Mouse (Mus musculus): Measurements from ENCODE around the gene Gpr156. TPM values are rescaled to one million over a fixed set of nuclear protein-coding genes. Genes with fewer than 3 reads are reported as not detected.
"Not testable (repeated sequence)": the region's sequence is repeated elsewhere in the genome, so short reads cannot be mapped to it uniquely, and the experiment has no call there.

Gpr156 gene
- polyA plus RNA-seq, 1 experiment from 2014 or later = 4.5 TPM

DNA sequence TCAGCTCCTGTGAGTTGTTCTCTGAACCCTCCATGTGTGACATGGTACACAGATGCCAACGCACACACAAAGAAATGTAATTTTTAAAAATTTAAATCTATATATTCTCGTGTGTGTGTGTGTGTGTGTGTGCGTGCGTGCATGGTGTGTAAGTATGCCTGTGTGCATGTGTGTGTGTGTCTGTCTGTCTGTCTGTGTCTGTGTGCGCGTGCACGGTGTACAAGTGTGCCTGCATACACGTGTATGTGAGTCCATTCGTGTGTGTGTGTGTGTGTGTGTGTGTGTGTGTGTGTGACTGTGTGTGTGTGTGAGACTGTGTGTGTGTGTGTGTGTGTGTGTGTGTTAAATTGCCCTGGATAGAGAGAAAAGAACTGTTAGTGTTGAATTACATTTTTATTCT lies 56.9 kb downstream of the Gpr156 start:
- H3K27me3 ChIP-seq (ENCODE audit: insufficient read depth, poor library complexity, severe bottlenecking); H3K36me3 ChIP-seq; H3K4me3 ChIP-seq; H3K9me3 ChIP-seq; DNase-seq (ENCODE audit: low spot score); H3K27ac ChIP-seq: not testable (repeated sequence)
- WGBS = 94% methylated on average over 9 of the region's 9 CpGs
- peaks cover 20% of the 10 kb centered on the region; the same call in 1 of the 2 replicates for H3K4me1 ChIP-seq (replicated peaks)

- WGBS = 75% methylated on average over 11 of the region's 11 CpGs
- Histone ChIP-seq H3K9me3 (no peaks in the 10 kb centered on the region), H3K27ac (0 out of 2 replicates have a peak overlapping the region, but pooled peaks have one; percentile 16), H3K4me1 (replicated peaks) (peaks cover 20% of the 10 kb centered on the region; the same call in 1 of the 2 replicates), H3K4me3 (no peak overlapping the region), H3K27me3 (ENCODE audit: insufficient read depth, poor library complexity, severe bottlenecking) (no peaks in the 10 kb centered on the region), H3K36me3 (no peaks in the 10 kb centered on the region)
- no peak for DNase-seq (ENCODE audit: low spot score)
Measured at GRCm38 (mm10) chr16:37973855-37974519, 57.7 kb downstream of the Gpr156 start.

GRCm38 (mm10) chr16:37974520-37975340 lies 58.4 kb downstream of the Gpr156 start:
- H3K27ac ChIP-seq = peak overlapping the region; percentile 16; the same call in 1 of the 2 replicates
- WGBS = 72% methylated on average over 13 of the region's 13 CpGs
- no peak for DNase-seq (ENCODE audit: low spot score)

GRCm38 (mm10) chr16:37981907-37982306 lies 65.6 kb downstream of the Gpr156 start:
- Histone ChIP-seq H3K27me3 (ENCODE audit: insufficient read depth, poor library complexity, severe bottlenecking) (no peaks in the 10 kb centered on the region), H3K4me3 (no peak overlapping the region), H3K27ac (no peak overlapping the region), H3K4me1 (replicated peaks) (no peaks in the 10 kb centered on the region), H3K36me3 (no peaks in the 10 kb centered on the region), H3K9me3 (no peaks in the 10 kb centered on the region)
- DNase-seq (ENCODE audit: low spot score) = no peak
- 73% methylated on average over 1 of the region's 1 CpGs for WGBS

More at GRCm38 (mm10) chr16:37974520-37975340, 58.4 kb downstream of the Gpr156 start:
- peaks cover 20% of the 10 kb centered on the region; the same call in 1 of the 2 replicates for H3K4me1 ChIP-seq (replicated peaks)
- H3K36me3 ChIP-seq = no peaks in the 10 kb centered on the region
- H3K27me3 ChIP-seq (ENCODE audit: insufficient read depth, poor library complexity, severe bottlenecking) = no peaks in the 10 kb centered on the region
- no peaks in the 10 kb centered on the region for H3K9me3 ChIP-seq
- no peak overlapping the region for H3K4me3 ChIP-seq

GRCm38 (mm10) chr16:37988211-37988865 lies 72.0 kb downstream of the Gpr156 start:
- Histone ChIP-seq H3K9me3 (no peaks in the 10 kb centered on the region), H3K27me3 (ENCODE audit: insufficient read depth, poor library complexity, severe bottlenecking) (no peaks in the 10 kb centered on the region), H3K27ac (no peak overlapping the region), H3K36me3 (no peaks in the 10 kb centered on the region), H3K4me1 (replicated peaks) (peaks cover 48% of the 10 kb centered on the region), H3K4me3 (no peak overlapping the region)
- no peak for DNase-seq (ENCODE audit: low spot score)
- 66% methylated on average over 11 of the region's 11 CpGs for WGBS

DNA sequence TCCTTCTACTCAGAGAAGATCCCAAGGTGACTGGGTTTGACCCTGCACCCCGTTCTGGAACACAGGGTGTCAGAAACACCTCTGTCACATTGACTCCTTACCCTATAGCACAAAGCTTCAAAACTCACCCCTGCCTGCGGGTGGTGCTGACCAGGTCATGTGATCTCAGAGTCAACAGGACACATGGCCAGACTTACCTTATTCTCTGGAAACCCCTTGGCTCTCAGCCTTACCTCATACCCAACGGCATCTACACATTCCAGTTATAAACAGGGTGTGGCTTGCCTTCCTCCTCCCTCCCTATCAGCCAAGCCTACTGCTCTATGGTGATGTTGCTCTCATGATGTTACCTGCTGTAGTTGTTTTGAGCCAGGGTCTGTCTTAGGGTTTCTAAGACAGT lies 73.5 kb downstream of the Gpr156 start:
- Histone ChIP-seq H3K4me1 (replicated peaks) (peaks cover 58% of the 10 kb centered on the region), H3K4me3 (no peak overlapping the region), H3K27ac (peak overlapping the region; percentile 87), H3K36me3 (no peaks in the 10 kb centered on the region), H3K27me3 (ENCODE audit: insufficient read depth, poor library complexity, severe bottlenecking) (no peaks in the 10 kb centered on the region), H3K9me3 (no peaks in the 10 kb centered on the region)
- WGBS = 81% methylated on average over 3 of the region's 3 CpGs
- no peak for DNase-seq (ENCODE audit: low spot score)

- Histone ChIP-seq H3K4me3 (no peak overlapping the region), H3K27ac (peak overlapping the region; percentile 87), H3K9me3 (no peaks in the 10 kb centered on the region), H3K27me3 (ENCODE audit: insufficient read depth, poor library complexity, severe bottlenecking) (no peaks in the 10 kb centered on the region), H3K36me3 (no peaks in the 10 kb centered on the region), H3K4me1 (replicated peaks) (peaks cover 61% of the 10 kb centered on the region)
- DNase-seq (ENCODE audit: low spot score) = peak; percentile 70
- 40% methylated on average over 10 of the region's 10 CpGs for WGBS
Measured at GRCm38 (mm10) chr16:37990553-37991344, 74.5 kb downstream of the Gpr156 start.

DNA sequence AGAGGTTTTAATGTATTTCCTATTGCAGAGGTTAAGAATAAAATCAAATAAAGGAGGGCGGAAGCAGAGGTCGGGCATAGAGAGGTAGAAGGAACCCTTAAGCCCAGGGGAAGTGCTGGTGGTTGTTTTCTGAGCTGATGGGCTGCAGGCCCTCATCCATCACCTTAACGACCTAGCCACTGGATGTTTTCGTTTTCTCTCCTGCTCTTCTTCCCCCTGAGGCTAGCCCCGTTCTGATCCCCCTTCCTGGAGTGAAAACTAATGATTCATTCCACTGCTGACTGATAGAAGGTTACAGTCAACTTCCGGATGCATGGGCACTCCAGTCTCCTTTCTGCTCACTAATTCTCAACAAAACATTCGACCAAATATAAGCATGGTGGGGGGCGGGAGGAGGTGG lies 76.5 kb downstream of the Gpr156 start:
- H3K4me3 ChIP-seq = no peak overlapping the region
- no peaks in the 10 kb centered on the region for H3K36me3 ChIP-seq
- H3K4me1 ChIP-seq (replicated peaks) = peaks cover 61% of the 10 kb centered on the region
- peak overlapping the region; percentile 69 for H3K27ac ChIP-seq
- no peaks in the 10 kb centered on the region for H3K27me3 ChIP-seq (ENCODE audit: insufficient read depth, poor library complexity, severe bottlenecking)
- 46% methylated on average over 8 of the region's 8 CpGs for WGBS
- no peak for DNase-seq (ENCODE audit: low spot score)
- H3K9me3 ChIP-seq = no peaks in the 10 kb centered on the region

GRCm38 (mm10) chr16:37994647-37995046 lies 78.4 kb downstream of the Gpr156 start:
- Histone ChIP-seq H3K9me3 (no peaks in the 10 kb centered on the region), H3K27me3 (ENCODE audit: insufficient read depth, poor library complexity, severe bottlenecking) (no peaks in the 10 kb centered on the region), H3K4me3 (no peak overlapping the region), H3K36me3 (no peaks in the 10 kb centered on the region), H3K27ac (peak overlapping the region; percentile 75), H3K4me1 (replicated peaks) (peaks cover 49% of the 10 kb centered on the region)
- WGBS = 15% methylated on average over 12 of the region's 12 CpGs
- peak; percentile 61 for DNase-seq (ENCODE audit: low spot score)

DNA sequence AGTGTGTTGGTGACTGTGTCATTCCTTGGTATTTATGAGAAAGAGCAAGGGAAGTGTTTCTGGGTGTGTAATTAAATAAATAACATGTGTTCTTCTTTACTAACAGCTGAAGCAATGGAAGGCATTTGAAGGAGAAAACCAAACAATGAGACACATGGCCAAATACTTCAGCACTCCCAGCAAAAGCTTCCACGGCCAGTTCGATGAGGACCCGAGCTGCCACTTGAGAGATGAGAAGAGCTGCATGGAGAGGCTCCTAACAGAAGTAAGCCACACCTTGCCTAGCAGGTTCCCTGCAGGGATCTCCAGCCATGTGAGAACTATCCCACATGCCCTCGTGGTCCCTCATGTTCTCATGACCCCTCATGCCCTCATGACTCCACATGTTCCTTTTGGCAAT lies 81.5 kb downstream of the Gpr156 start:
- WGBS = 77% methylated on average over 4 of the region's 4 CpGs
- Histone ChIP-seq H3K9me3 (no peaks in the 10 kb centered on the region), H3K36me3 (no peaks in the 10 kb centered on the region), H3K27me3 (ENCODE audit: insufficient read depth, poor library complexity, severe bottlenecking) (no peaks in the 10 kb centered on the region), H3K4me1 (replicated peaks) (peaks cover 37% of the 10 kb centered on the region), H3K27ac (no peak overlapping the region), H3K4me3 (no peak overlapping the region)
- no peak for DNase-seq (ENCODE audit: low spot score)

- Histone ChIP-seq H3K27ac (peak overlapping the region; percentile 84), H3K27me3 (ENCODE audit: insufficient read depth, poor library complexity, severe bottlenecking) (no peaks in the 10 kb centered on the region), H3K9me3 (no peaks in the 10 kb centered on the region), H3K36me3 (0 out of 2 replicates have a peak, but pooled peaks cover 2% of the 10 kb centered on the region), H3K4me1 (replicated peaks) (peaks cover 21% of the 10 kb centered on the region), H3K4me3 (no peak overlapping the region)
- no peak for DNase-seq (ENCODE audit: low spot score)
- 84% methylated on average over 1 of the region's 1 CpGs for WGBS
Measured at GRCm38 (mm10) chr16:37999762-38000161, 83.5 kb downstream of the Gpr156 start.

DNA sequence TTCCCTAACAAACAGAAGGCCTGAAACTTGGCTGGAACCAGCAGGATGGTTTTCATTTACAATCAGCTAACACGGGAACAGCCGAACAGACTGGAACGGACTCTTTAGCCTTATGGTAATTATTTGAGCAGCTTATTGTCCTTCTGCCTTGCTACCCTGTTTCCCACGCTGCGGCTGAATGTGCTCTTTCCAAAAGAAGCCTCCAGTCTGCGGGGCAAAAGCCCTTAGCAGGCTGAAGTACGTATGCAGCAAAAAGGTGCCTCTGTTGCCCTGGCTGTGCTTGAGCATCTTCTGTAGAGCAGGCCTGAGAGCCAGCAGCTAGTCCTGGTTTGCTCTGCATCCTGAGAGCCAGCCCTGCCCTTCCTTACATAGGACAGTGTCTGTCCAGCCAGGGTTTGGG lies 83.9 kb downstream of the Gpr156 start:
- Histone ChIP-seq H3K9me3 (no peaks in the 10 kb centered on the region), H3K36me3 (0 out of 2 replicates have a peak, but pooled peaks cover 2% of the 10 kb centered on the region), H3K4me3 (no peak overlapping the region), H3K4me1 (replicated peaks) (peaks cover 19% of the 10 kb centered on the region), H3K27ac (peak overlapping the region; percentile 84), H3K27me3 (ENCODE audit: insufficient read depth, poor library complexity, severe bottlenecking) (no peaks in the 10 kb centered on the region)
- DNase-seq (ENCODE audit: low spot score) = peak; percentile 36
- 30% methylated on average over 7 of the region's 7 CpGs for WGBS

All from hindbrain, embryonic 10.5 days (tissue).